Mouse (Mus musculus): Measurements from ENCODE around the gene Leo1.
"Not testable (repeated sequence)": the region's sequence is repeated elsewhere in the genome, so short reads cannot be mapped to it uniquely, and the experiment has no call there.

The Leo1 gene

DNA sequence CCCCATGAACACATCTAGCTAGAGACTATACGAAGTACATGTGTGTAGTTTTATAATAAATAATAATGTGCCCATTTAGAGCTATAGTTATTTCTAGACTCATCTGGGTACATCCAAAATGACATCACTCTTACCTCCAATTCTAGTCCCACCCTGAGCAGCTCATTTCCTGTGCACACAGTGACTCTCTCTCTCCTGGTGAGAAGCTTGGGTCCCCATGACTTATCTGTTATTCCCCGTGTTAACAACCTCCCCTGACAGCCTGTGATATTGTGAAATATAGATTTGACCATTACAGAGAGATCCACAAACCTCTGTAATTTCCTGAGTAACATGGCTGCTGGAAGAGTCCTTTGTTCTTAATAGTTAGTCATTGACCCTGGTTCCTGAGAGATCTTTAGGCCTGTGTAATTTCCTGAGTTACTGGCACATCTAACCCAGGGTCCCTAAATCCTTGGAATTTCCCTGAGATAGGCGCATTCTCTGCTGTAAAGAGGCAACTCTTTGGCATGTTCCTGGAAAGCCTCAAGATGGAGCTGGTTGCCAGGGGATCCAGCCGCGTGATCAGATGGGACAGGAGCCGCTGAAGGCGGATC is 15.4 kb upstream of the Leo1 start:
- no peak for DNase-seq (ENCODE audit: low spot score)

DNA sequence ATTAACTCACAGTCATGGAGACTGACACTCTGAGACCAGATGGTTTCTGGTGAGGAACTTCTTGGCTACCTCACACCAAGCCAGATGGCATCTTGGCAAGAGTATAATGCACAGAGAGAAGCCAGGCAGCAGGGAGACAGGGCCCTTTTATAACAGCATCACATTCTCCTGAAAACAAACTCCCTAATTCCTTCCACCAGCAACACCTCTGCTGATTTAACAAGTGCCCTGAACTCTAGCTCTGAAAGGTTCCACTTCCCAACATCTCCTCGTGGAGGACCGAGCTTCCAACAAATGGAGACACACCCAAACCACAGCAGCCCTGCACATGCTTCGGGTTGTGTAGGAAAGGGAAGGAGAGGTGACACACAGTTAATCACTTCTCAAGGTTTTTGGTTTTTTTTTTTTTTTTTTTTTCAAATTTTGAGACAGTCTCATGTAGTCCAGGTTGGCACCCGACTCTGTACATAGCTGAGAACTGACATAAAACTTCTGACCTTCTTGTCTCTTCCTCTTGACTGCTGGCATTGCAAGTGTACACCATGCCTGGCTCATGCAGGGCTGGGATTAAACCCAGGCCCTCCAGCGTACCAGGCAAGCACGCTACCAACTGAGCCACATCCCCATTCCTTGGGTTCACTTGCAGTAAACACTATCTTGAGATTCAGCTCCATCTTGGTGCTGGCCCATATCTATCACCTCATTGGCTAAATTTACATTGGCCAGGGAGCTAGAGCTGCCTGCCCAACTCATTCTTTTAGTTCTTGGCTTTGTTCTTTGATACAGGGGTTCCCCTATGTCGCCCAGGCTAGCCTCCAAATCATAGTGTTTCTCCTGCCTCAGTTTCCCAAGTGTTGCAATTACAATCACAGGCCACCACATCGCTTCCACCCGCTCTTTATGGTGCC is 13.7 kb upstream of the Leo1 start:
- DNase-seq (ENCODE audit: low spot score): no peak

DNA sequence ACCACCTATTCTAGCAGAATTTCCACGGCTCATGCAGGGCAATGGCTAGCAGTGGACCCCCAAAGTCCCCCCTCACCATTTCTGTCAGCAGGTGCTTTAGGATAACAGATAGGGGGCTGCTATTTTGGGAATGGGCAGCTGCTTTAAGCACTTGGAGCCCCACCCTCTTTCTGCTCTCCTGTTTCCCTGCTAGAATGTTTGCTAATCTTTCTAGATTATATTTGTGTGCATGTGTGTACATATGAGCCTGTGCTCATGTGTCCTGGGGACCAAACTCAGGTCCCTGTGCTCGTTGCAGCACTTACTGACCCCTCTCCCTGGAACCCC is 13.1 kb upstream of the Leo1 start:
- DNase-seq (ENCODE audit: low spot score): no peak

DNA sequence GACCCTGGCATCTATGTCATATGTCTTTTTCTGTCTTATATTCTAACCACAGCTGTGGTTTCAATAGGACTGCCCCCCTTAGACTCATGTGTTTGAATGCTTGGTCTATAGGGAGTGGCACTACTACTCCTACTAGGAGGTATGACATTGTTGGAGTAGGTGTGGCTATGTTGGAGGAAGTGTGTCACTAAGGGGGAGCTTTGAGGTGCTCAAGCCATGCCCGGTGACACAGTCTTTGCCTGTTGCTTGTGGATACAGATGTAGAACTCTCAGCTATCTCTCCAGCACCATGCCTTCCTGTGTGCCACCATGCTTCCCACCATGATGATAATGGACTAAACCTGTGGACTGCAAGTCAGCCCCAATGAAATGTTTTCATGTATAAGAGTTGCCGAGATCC is 12.3 kb upstream of the Leo1 start:
- no peak for DNase-seq (ENCODE audit: low spot score)

DNA sequence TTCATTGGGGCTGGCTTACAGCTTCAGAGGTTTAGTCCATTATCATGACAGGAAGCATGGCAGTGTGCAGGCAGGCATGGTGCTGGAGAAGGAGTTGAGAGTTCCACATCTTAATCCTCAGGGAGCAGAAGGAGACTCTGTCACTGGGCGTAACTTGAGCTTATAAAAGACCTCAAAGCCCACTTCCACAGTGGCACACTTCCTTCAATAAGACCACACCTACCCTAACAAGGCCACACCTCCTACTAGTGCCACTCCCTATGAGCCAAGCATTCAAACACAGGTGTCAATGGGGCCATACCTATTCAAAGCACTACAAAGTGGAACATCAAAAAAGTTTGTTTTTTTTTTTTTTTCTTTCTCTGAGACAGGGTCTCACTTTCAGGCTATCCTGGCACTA is 11.7 kb upstream of the Leo1 start:
- DNase-seq (ENCODE audit: low spot score): no peak

DNA sequence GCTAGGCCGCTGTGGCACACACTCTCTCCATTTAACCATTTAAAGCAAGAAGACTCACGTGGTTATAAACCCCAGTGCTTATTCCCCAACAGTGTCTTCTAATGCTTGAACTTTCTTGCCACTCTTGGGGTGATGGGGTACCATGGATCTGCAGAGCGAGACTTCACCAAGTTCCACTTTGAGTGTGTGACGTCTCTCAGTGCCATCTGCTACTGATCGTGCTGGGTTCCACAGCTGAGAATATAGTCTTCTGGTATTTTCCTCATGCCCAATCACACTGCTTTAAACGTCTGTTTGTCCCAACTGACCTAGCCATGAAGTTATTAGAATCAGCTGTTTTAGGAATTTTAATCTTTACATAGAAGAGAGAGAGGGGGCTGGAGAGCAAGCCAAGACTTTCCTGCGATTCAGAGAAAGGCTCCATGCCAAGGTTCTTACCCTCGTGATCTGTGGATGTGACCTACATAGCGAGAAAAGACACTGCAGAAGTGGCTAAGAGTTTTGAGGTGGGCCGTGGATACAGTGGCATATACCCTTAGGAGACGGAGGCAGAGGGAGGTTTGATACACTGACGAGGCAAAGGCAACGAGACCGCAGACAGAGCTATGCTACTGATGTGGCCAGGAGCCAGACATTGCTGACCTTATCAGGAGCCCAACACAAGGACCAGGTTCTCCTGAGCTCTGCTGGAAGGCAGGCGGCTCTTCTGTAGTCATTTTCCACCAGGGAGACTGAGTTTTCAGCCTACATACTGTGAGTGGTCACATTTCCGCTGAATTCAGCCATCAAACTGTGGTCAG is 10.3 kb upstream of the Leo1 start:
- DNase-seq (ENCODE audit: low spot score): no peak

DNA sequence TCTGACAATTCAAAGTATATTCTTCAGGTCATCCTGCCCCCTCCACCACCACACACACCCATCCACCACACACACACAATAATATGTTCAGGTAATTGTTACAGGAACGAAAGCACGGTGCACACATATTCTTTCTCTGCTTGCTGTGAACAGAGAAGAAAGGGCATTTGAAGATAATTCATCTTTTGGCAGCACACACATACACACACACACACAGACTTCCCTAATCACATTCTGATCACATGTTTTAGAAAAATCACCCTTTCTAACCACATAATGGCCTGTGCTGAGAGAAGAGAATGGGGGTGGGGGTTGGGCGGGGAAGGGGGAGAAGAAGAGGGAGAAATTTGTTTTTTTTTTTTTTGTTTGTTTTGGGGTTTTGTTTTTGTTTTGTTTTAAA is 8.6 kb upstream of the Leo1 start:
- DNase-seq (ENCODE audit: low spot score): no peak

DNA sequence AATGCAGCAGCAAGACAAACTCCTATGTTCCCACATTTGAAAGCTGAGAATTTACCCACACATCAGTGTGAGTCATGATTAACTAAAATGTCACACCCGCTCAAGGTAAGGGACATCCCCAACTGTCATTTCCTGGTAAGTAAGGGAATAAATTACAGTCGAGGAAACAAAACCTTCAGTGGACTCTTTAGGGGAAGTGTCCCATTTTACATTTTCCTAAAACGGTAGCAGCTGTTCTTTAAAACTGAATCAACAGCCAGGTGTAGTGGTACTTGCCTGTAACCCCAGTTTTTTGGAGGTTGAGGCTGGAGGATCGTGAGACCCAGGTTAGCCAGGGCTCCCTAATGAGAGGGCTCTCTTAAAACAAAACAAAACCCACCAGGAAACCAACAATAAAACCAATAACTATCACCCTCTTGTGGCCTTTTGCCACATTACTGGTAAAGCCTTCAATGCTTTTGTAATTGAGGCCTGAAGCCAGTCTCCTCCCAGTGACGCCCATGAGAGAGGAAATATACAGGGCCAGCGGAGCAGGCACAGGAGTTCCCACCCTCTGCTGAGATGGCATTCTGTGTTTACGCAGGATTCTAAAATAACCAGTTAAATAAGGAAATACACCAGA is 7.0 kb upstream of the Leo1 start:
- DNase-seq (ENCODE audit: low spot score): peak; percentile 45

DNA sequence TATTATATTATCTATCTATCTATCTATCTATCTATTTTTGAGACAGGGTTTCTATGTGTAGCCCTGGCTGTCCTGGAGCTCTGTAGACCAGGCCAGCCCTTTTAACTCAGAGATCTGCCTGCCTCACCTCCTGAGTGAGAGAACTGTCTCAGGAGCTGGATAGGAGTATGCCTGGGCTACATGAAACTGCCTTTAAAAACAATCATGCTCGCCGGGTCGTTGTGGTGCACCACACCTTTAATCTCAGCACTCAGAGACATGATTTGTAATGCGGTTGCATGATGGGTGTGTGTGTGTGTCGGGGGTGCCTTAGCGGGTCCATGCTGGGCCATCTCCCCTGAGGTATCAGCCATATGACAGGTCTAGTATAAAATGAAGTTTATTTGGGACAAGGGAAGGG is 6.5 kb upstream of the Leo1 start:
- DNase-seq (ENCODE audit: low spot score): no peak

DNA sequence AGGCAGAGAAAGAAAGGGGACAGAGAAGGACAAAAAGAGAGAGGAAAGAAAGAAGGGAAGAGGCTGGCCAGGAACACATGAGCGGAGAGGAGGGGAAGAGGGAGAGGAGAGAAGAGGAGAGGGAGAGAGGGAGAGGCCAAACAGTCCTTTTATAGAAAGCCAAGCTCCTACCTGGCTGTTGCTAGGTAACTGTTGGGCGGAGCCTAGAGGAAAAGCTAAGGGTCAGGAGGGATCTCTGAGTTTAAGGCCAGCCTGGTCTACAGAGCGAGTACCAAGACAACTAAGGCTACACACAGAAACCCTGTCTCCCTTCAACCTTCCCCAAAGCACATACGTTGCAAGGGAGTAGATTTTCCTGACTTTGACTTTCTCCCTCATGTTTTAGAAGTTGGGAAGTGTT is 6.0 kb upstream of the Leo1 start:
- no peak for DNase-seq (ENCODE audit: low spot score)

DNA sequence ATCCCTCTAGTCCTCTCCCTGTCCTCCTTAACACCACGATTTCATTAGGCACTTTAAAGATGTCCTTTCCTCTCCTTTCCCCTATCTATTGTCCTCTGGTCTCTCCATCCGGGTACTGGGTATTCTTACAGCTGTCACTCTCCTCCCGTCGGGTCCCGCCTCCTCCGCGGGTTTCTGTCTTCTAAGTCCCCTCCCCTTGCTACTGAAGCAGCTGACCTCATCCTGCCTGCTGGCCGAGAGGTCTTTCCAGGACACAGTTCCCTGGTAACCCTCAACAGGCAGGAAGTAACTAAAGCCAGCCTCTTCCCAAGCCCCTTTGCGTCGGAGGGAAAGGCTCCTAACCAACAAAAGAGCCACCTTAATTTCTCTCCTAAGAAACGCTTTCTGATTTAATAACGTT is 5.4 kb upstream of the Leo1 start:
- DNase-seq (ENCODE audit: low spot score): peak; percentile 74

DNA sequence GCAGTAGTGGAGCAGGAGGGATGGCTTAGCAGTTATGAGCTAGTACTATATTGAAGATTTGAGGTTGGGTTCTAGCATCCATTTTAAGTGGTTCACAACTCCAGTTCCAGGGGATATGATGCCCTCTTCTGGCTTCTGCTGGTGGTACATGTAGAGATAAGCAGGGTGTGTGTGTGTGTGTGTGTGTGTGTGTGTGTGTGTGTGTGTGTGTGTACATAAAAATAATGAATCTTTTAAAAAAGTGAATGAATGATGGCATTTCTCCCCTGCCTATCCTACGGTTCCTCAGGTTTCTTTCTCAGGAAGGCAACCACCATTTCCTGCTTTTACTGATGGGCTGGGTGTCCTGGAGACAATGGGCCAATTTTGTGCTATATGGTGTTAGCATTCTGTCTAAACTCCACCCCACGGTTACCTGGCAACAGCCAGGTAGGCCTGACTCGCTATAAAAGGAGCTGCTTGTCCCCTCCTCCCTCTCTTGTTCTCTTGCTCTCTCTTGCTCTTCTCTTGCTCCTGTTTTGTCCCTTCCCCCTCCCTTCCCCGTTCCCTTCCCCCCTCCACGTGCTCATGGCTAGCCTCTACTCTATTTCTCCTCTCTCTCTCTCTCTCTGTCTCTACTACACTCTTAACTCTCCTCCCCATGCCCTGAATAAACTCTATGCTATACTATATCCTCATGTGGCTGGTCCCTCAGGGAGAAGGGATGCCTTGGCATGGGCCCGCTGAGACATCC is 3.5 kb upstream of the Leo1 start:
- peak; percentile 25 for DNase-seq (ENCODE audit: low spot score)

DNA sequence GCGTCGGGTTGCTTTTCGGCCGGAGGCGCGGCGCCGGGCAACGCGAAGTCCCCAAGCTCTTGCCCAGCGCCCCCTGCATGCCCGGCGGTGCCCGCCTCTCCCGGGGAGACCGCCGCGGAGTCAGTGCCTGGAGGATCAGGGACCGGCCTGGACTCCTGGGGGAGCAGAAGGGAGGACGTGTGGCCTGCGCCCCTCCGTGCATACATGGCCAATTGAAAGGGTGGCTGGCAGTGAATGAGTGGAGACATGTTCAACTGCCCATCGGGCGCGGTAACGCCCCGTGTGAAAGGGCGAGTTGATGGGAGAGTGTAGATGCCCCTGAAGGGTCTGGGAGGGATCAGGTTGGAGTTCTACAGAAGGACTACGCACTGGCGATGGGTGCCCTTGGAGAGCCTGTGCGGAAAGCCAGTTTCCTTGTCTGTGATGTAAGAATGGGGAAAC is 387 bp downstream of the Leo1 start:
- DNase-seq (ENCODE audit: low spot score): no peak

DNA sequence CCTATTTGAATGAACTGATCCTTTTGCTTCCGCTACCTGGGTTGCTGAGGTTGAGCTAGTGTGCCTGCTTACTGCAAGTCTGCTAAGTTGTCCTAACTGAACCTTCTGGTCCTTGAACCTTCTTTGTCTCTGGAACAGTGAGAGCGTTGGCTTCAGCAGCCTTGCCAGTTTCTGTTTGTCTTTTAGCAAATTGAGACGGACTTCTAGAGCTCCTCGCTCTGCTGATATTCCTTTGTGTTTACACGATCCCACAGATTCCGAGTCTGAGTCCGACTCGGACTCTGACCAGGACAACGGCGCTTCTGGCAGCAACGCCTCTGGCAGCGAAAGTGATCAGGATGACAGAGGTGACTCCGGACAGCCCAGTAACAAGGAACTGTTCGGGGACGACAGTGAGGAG is 3.7 kb downstream of the Leo1 start:
- DNase-seq (ENCODE audit: low spot score): no peak

DNA sequence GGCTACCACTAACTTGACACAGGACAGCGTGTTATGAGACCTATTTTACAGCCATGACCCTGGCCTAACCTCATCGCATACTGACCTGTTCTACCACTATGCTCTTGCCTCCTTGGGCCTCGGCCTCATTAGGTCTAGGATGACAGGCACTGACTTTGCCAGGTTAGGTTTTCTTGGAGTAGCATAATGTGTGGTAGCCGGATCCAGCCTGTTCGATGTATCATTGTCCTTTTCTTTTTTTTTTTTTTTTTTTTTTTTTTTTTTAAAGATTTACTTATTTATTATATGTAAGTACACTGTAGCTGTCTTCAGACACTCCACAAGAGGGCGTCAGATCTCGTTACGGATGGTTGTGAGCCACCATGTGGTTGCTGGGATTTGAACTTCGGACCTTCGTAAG is 5.2 kb downstream of the Leo1 start:
- not testable (repeated sequence) for DNase-seq (ENCODE audit: low spot score)

DNA sequence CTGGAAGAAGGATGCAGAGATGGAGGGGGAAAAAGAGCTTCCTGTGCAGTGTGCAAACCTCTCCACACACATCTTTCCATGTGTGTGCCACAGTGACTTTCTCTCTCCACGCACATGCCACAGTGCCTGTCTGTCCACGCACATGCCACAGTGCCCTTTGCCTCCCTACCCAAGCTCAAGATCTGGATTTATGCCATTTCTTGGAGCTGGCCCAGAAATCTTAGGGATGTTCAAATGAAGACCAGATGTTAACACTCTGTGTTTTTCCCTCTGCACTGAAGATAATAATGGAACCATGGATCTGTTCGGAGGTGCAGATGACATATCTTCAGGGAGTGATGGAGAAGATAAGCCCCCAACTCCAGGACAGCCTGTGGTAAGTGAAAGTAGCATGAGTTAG is 6.7 kb downstream of the Leo1 start:
- DNase-seq (ENCODE audit: low spot score): no peak

DNA sequence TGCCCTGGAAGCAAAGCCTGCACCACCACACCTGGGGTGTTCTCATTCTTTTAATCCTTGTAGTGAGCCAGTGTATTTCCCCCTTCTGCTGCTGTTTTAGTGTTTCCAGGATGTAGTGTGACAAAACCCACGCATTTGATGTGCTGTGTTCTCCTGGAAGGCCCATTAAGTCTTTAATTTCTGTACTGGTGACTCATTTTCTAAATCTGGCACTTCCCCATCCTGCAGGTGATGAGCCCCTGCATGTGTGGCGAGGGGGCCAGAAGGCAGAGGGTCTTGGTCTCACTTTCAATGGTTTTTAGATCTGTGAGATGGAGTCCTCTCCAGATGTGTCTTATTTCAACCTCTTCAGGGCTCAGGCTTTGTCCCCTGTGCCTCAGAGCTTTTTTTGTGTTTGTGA is 12.7 kb downstream of the Leo1 start:
- no peak for DNase-seq (ENCODE audit: low spot score)

DNA sequence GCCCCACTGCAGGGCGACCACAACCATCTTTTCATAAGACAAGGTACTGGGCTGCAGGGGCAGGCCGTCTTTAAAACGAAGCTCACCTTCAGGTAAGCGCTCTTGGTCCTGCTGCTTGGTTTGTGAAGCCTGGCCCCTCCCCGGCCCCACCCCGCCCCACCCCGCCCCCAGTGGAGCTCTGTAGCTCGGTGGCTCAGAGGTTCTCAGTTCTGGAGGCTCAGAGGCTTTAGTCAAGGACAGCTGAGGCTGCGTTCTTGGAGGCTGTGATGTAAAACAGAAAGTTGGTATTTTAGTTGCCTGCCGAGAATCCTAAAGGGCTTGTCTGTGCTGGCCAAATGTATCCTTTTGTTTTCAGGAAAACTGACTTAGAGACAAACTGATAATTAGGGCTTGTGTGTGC is 14.4 kb downstream of the Leo1 start:
- no peak for DNase-seq (ENCODE audit: low spot score)

DNA sequence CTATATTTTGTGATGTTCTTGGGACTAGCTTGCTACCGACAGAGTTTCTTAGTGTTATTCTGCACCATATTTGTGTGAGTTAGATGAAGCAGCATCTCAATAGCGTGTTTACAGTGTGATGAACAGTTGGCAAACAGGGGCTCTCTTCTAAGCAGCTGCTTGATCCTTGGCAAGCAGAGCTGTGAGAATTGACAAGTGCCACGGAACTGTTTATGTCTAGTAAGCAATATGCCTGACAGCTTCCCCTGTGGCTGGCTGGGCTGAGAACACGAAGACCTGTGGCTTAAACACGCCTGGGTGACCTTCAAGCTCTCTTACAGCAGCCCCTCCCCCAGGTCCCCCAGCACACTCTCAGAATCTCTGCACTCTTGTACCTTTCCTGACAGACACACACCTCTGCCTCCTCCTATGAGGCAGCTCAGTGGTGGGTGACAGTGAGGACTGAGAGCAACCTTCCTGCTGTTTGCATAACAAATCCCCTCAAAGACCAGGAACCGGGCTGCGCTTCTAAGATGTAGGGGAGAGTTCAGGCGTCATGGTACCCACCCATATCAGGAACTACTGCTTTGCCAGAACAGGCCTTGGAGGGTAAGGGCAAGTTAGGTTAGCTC is 21.8 kb downstream of the Leo1 start:
- DNase-seq (ENCODE audit: low spot score): no peak

DNA sequence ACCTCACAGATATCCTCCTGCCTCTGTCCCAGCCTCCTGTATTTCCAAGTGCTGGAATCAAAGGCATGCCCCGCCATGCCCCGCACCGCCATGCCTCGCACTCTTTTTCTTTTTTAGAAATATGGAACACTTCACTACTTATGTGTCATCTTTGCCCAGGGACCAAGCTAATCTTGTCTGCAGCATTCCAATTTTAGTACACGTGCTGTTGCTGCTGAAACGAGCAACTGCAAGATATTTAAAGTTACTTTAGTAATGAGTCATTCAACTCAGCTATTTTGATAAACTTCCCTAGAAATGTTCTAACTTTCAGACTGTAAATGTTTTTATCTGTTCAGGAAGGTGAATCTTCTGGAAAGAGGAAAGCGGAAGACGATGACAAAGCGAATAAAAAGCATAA is 24.5 kb downstream of the Leo1 start:
- DNase-seq (ENCODE audit: low spot score): no peak

DNA sequence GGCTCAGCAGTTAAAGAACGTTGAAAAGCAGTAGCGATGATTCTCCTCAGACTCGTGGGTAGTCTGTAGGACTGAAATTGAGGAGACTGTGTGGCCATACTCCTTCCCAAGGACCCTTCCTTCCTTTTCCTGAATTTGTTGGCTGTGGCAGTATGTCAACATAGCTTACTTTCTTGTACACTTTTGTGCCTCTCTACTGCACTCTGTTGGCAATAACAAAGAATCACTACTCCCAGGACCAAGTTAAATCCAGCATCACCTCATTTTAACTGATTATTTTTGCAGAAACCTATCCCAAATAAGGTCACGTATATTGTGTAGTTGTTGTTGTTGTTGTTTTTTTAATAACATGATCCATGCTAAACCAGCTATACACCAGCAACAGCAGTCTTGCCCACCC is 25.3 kb downstream of the Leo1 start:
- no peak for DNase-seq (ENCODE audit: low spot score)

DNA sequence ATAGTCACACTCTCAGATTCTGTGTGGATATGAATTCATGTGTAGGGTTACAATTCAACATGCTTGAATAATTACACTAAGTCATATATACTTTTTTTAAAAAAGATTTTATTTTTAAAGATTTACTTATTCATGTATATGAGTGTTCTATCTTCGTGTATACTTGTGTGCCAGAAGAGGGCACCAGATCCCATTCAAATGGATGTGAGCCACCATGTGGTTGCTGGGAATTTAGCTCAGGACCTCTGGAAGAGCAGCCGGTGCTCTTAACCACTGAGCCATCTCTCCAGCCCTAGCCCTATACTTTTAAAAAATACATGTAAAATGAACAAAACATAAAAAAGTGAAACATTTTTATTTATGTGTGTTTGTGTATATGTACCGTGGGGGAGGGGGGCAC is 26.3 kb downstream of the Leo1 start:
- no peak for DNase-seq (ENCODE audit: low spot score)
